Mouse (Mus musculus) neural tube, embryonic 13.5 days (tissue): ENCODE measurements at regions not wholly inside any gene's neighbourhood (a gene's known extent, or its start where the extent isn't known, plus 50 kb on each side); places are given as distances from the start of the nearest gene placed in this dataset.
A peak's percentile ranks its signal among the peaks of the same experiment; 100 is the strongest.

Source experiments
- ATAC-seq: fragments of 200-750 bp; cut with Nextera tagmentation; 2 replicates; pipeline ENCODE4 v1.8.0; 2017; ENCODE audit warnings: low read depth, mild to moderate bottlenecking, moderate TSS enrichment, moderate library complexity
- H3K27ac ChIP-seq: fragments of 300-500 bp; sonication (generic); replicated peaks from 2 replicates; pipeline ENCODE4 v1.5.1; 2015; ENCODE audit warnings: moderate library complexity, mild to moderate bottlenecking, inconsistent platforms
- H3K27me3 ChIP-seq: fragments of 300-500 bp; sonication (generic); 2 replicates; pipeline ENCODE4 v1.6.1; 2015; ENCODE audit warnings: mild to moderate bottlenecking, inconsistent platforms
- H3K36me3 ChIP-seq: fragments of 300-500 bp; sonication (generic); 2 replicates; pipeline ENCODE4 v1.6.1; 2015; ENCODE audit warnings: mild to moderate bottlenecking, inconsistent platforms
- H3K4me1 ChIP-seq: fragments of 300-500 bp; sonication (generic); replicated peaks from 2 replicates; pipeline ENCODE4 v1.6.1; 2015; ENCODE audit warnings: inconsistent platforms
- H3K4me2 ChIP-seq: fragments of 300-500 bp; sonication (generic); 2 replicates; pipeline ENCODE4 v1.6.1; 2015; ENCODE audit warnings: inconsistent platforms, mild to moderate bottlenecking, moderate library complexity
- H3K4me3 ChIP-seq: fragments of 300-500 bp; sonication (generic); 2 replicates; pipeline ENCODE4 v1.5.1; 2015; ENCODE audit warnings: mild to moderate bottlenecking, inconsistent platforms
- H3K9ac ChIP-seq: fragments of 300-500 bp; sonication (generic); 2 replicates; pipeline ENCODE4 v1.6.1; 2015; ENCODE audit warnings: moderate library complexity, mild to moderate bottlenecking, inconsistent platforms
- H3K9me3 ChIP-seq: fragments of 300-500 bp; sonication (generic); 2 replicates; pipeline ENCODE4 v1.6.1; 2016; ENCODE audit warnings: inconsistent platforms
- WGBS: fragments of 180-500 bp; shearing (Covaris S2); methylation state at CpG from one replicate; pipeline ENCODE4 v1.1.7; 2015; 5-methylcytosine and 5-hydroxymethylcytosine counted together

GRCm38 (mm10) chr9:117967080-117967479 lies 73.2 kb upstream of the Azi2 start:
- WGBS = 82% methylated on average over 2 of the region's 2 CpGs
- no peak overlapping the region for H3K27ac ChIP-seq
- H3K36me3 ChIP-seq = no peaks in the 10 kb centered on the region
- no peaks in the 10 kb centered on the region for H3K27me3 ChIP-seq
- H3K4me2 ChIP-seq = no peak overlapping the region
- no peaks in the 10 kb centered on the region for H3K4me1 ChIP-seq
- ATAC-seq = no peak
- H3K4me3 ChIP-seq = no peak overlapping the region
- no peak overlapping the region for H3K9ac ChIP-seq
- no peaks in the 10 kb centered on the region for H3K9me3 ChIP-seq

DNA sequence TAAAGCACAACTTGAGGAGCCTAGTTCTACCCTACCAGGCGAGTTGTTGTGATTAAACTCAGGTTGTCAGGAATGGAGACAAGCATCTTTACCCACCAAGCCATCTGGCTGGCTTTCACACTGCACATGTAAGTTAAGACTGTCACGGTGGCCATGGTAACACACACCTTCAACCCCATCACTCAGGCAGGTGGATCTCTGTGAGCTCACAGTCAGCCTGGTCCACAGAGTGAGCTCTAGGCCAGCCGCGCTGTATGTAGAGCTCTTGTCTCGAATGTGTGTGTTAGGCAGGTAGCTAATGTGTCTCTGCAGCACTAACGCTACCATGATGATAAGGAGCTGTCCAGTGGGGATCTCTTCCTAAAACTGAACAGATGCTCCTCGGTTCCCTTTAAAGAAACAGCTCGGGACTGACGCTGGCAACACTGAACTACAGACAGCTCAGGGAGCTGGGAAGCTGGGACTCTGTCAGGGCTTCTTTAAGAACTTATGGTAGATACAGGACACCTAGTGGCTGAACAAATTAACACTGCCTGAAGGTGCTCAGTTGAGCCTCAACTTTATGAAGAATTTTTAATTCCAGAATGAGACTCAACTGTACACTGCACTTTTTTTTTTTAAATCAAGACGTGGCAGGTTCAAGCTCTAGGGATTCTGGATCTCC lies 73.8 kb upstream of the Azi2 start:
- Histone ChIP-seq H3K27ac (no peak overlapping the region), H3K36me3 (no peaks in the 10 kb centered on the region), H3K4me1 (no peaks in the 10 kb centered on the region), H3K4me2 (no peak overlapping the region), H3K27me3 (no peaks in the 10 kb centered on the region), H3K4me3 (no peak overlapping the region), H3K9ac (no peak overlapping the region), H3K9me3 (no peaks in the 10 kb centered on the region)
- WGBS = 66% methylated on average over 10 of the region's 10 CpGs
- peak; percentile 84; the same call in 1 of the 2 replicates for ATAC-seq

DNA sequence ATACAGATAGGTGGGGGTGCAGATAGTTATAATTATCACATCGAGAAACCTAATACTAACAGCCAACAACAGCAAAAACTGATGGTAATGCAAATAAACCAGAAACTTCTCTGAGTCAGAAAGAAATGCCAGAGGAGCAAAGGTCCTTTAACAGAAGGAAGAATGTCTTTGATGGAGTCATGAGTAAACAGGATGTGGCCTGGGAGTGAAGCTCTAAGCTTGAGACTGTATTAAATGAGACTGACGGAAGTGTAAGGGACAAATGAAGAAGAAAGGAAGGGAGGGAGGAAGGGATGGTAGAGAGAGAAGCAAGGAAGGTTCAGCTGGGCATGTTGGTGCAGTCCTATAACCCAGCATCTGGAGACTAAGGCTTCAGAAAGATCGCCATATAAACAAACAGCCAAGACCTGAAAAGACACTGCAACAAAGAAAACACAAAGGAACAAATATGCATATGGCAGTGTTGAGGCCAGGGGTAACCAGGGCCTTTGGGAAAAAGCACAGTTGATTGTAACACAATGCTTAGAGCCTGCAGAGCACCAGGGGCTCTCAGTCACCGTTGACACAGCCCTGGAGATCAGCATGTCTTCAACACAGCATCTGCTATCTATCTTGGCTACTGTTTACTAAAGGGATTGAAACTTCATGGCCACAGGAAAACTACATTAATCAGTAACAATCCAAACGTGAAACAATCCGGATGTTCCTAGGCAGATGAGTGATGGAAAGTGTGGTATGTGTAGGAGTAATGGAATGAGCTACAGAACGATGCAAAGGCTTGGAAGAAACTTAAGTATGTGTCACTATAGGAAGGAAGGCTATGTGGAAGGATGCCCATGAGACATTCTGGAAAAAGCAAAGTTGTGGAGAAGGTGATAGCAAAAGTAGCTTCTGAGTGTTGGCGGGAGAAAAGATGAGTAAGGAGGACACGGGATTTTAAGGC lies 77.9 kb upstream of the Azi2 start:
- H3K4me3 ChIP-seq = no peak overlapping the region
- H3K9ac ChIP-seq = no peak overlapping the region
- no peaks in the 10 kb centered on the region for H3K27me3 ChIP-seq
- ATAC-seq = no peak
- no peak overlapping the region for H3K27ac ChIP-seq
- H3K9me3 ChIP-seq = no peaks in the 10 kb centered on the region
- no peak overlapping the region for H3K4me2 ChIP-seq
- H3K4me1 ChIP-seq = no peaks in the 10 kb centered on the region
- H3K36me3 ChIP-seq = no peaks in the 10 kb centered on the region
- WGBS = 67% methylated on average over 9 of the region's 9 CpGs

- H3K36me3 ChIP-seq = no peaks in the 10 kb centered on the region
- H3K4me2 ChIP-seq = no peak overlapping the region
- H3K4me1 ChIP-seq = peaks cover 12% of the 10 kb centered on the region
- no peaks in the 10 kb centered on the region for H3K9me3 ChIP-seq
- H3K27me3 ChIP-seq = no peaks in the 10 kb centered on the region
- ATAC-seq = no peak
- H3K4me3 ChIP-seq = no peak overlapping the region
- H3K9ac ChIP-seq = no peak overlapping the region
- H3K27ac ChIP-seq = no peak overlapping the region
- WGBS = 92% methylated on average over 2 of the region's 2 CpGs
Observed at GRCm38 (mm10) chr9:117959845-117960244, 80.5 kb upstream of the Azi2 start.

- H3K4me2 ChIP-seq = no peak overlapping the region
- no peak overlapping the region for H3K9ac ChIP-seq
- H3K4me3 ChIP-seq = no peak overlapping the region
- no peaks in the 10 kb centered on the region for H3K27me3 ChIP-seq
- H3K27ac ChIP-seq = peak overlapping the region; percentile 29; the same call in 1 of the 2 replicates
- no peaks in the 10 kb centered on the region for H3K36me3 ChIP-seq
- 59% methylated on average over 2 of the region's 2 CpGs for WGBS
- peaks cover 12% of the 10 kb centered on the region for H3K4me1 ChIP-seq
- no peak for ATAC-seq
- no peaks in the 10 kb centered on the region for H3K9me3 ChIP-seq
Observed at GRCm38 (mm10) chr9:117957195-117957594, 83.1 kb upstream of the Azi2 start.

GRCm38 (mm10) chr9:117956691-117957090 lies 83.6 kb upstream of the Azi2 start:
- ATAC-seq = no peak
- H3K4me2 ChIP-seq = no peak overlapping the region
- no peaks in the 10 kb centered on the region for H3K27me3 ChIP-seq
- H3K36me3 ChIP-seq = no peaks in the 10 kb centered on the region
- no peak overlapping the region for H3K4me3 ChIP-seq
- H3K4me1 ChIP-seq = peaks cover 12% of the 10 kb centered on the region
- H3K9ac ChIP-seq = no peak overlapping the region
- WGBS = 44% methylated on average over 2 of the region's 2 CpGs
- no peaks in the 10 kb centered on the region for H3K9me3 ChIP-seq
- no peak overlapping the region for H3K27ac ChIP-seq

DNA sequence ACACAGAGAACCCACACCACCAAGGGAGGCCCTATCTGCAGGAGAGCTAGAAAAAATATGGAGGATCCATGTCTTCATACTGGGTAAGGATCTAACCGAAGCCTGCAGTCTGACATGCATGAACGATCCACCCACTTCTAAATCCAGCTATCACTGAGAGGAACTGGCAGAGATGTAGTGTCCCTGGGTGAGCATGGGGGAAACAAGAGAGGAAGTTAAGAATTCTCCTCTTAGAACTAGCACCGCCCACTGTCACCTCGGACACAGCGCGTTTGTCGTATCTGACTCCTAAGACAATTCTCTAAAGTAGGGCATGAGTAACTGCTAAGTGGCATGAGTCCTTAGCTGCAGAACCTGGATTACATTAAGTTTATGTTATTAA lies 112.8 kb upstream of the Azi2 start:
- WGBS = 84% methylated on average over 7 of the region's 7 CpGs
- no peak overlapping the region for H3K4me3 ChIP-seq
- no peak overlapping the region for H3K9ac ChIP-seq
- ATAC-seq = no peak
- no peaks in the 10 kb centered on the region for H3K4me1 ChIP-seq
- no peaks in the 10 kb centered on the region for H3K36me3 ChIP-seq
- no peaks in the 10 kb centered on the region for H3K27me3 ChIP-seq
- no peak overlapping the region for H3K27ac ChIP-seq
- H3K4me2 ChIP-seq = no peak overlapping the region
- no peaks in the 10 kb centered on the region for H3K9me3 ChIP-seq

DNA sequence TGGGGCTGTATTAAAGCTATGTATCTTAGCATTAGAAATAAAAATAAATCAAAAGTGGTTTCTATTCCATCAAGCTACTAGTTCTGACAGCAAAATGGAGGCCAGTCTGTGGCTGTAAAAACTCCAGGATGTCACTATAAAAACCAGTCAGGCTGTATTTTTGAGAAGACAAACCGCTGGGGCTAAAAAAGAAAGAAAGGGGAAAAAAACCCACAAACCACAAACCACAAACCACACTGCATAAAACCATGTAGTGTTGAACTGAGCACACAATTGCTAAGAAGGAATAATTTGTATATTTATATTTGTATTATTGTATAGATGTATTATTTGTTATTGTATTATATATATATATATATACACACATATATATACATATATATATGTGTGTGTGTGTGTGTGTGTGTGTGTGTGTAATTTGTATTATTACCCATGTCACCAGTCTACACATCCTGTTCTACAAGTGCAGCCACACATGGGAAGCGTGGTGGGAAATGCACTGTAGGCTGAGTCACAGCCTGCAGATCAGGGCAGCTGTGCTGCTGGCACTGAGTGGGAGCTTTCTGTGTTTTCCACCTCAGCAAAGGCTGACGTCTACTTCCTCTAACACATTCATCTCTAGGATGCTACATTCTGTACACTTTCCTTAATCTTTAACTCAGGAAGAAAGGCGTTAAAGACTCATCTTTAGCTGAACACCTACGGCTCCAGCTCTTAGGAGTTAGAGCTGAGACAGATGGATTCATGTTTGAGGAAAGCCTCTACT lies 113.4 kb upstream of the Azi2 start:
- no peak overlapping the region for H3K4me3 ChIP-seq
- H3K36me3 ChIP-seq = no peaks in the 10 kb centered on the region
- H3K4me1 ChIP-seq = no peaks in the 10 kb centered on the region
- ATAC-seq = no peak
- no peak overlapping the region for H3K9ac ChIP-seq
- no peak overlapping the region for H3K4me2 ChIP-seq
- WGBS = 86% methylated on average over 5 of the region's 5 CpGs
- H3K27me3 ChIP-seq = no peaks in the 10 kb centered on the region
- H3K9me3 ChIP-seq = no peaks in the 10 kb centered on the region
- no peak overlapping the region for H3K27ac ChIP-seq

DNA sequence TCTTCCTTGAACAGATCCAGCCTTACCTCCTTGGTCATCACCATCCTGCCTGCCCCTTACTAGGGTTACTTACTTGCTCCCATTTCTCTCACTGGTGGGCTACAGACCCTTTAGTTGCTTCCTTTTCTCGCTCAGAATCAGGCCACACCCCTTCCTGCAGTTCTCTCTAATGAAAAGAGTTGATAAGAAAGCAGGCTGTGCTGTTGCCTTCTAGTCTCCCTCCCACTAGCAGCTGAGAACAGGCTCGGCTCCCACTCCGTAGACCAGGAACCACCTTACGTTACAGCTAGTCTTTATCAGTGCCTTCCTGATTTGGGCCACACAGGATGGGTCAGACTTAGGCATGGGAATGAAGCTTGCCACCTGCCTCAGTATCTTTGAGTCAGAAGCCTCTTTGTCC lies 117.3 kb upstream of the Azi2 start:
- Histone ChIP-seq H3K27ac (no peak overlapping the region), H3K27me3 (no peaks in the 10 kb centered on the region), H3K9ac (no peak overlapping the region), H3K36me3 (no peaks in the 10 kb centered on the region), H3K9me3 (no peaks in the 10 kb centered on the region), H3K4me2 (no peak overlapping the region), H3K4me3 (no peak overlapping the region), H3K4me1 (no peaks in the 10 kb centered on the region)
- WGBS = 62% methylated on average over 4 of the region's 4 CpGs
- no peak for ATAC-seq

DNA sequence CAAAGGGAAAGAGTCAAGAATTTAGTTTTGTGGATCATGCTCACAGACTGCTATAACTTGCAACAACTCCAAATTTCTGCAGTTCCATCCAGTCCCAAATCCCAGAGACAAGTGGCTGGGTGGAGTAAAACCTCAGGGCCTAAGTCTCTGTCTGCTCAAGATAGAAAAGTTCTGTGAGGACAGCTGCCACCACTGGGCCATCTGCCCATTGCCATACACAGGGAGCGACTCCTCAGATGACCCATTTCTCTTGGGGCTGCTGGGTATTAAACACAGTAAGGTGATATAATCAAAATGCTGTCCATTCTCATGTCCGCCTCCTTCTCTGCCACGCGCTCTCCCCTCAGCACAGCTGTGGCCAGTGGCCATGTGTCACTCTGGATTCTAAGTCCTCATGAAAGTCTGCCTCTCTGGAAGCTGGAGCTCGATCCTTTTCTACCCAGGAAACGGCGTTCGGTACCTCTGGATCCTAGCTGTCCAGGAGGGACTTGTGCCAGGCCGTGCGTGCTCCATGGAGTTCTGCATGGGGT lies 132.3 kb upstream of the Azi2 start:
- no peak overlapping the region for H3K27ac ChIP-seq
- no peaks in the 10 kb centered on the region for H3K4me1 ChIP-seq
- no peaks in the 10 kb centered on the region for H3K27me3 ChIP-seq
- no peaks in the 10 kb centered on the region for H3K36me3 ChIP-seq
- no peak overlapping the region for H3K4me2 ChIP-seq
- H3K9me3 ChIP-seq = peaks cover 5% of the 10 kb centered on the region; the same call in 1 of the 2 replicates
- no peak overlapping the region for H3K9ac ChIP-seq
- no peak overlapping the region for H3K4me3 ChIP-seq
- 94% methylated on average over 10 of the region's 10 CpGs for WGBS
- no peak for ATAC-seq

GRCm38 (mm10) chr9:117905045-117905747 lies 135.1 kb upstream of the Azi2 start:
- peaks cover 4% of the 10 kb centered on the region; the same call in 1 of the 2 replicates for H3K9me3 ChIP-seq
- no peak for ATAC-seq
- H3K4me2 ChIP-seq = no peak overlapping the region
- no peaks in the 10 kb centered on the region for H3K36me3 ChIP-seq
- no peak overlapping the region for H3K27ac ChIP-seq
- no peak overlapping the region for H3K9ac ChIP-seq
- no peaks in the 10 kb centered on the region for H3K4me1 ChIP-seq
- no peaks in the 10 kb centered on the region for H3K27me3 ChIP-seq
- no peak overlapping the region for H3K4me3 ChIP-seq
- WGBS = 65% methylated on average over 10 of the region's 10 CpGs
